Mouse (Mus musculus) bone marrow, adult 2 months (tissue): Measurements from ENCODE around the gene Pycr1. TPM values are rescaled to one million over a fixed set of nuclear protein-coding genes. Genes with fewer than 3 reads are reported as not detected.

Experiments
- H3K27ac ChIP-seq: fragments of 200-500 bp; 2 replicates; pipeline ENCODE4 v1.5.1; 2012; ENCODE audit warnings: low read depth, mild to moderate bottlenecking, control low read depth, inconsistent platforms, low read length; ENCODE audit not compliant: control insufficient read depth, poor library complexity, insufficient read depth
- H3K4me1 ChIP-seq: fragments of 200-500 bp; 2 replicates; pipeline ENCODE4 v1.6.1; 2011; ENCODE audit warnings: low read length; ENCODE audit not compliant: control insufficient read depth, insufficient read depth
- H3K4me3 ChIP-seq: fragments of 200-500 bp; replicated peaks from 2 replicates; pipeline ENCODE3; 2011; ENCODE audit warnings: mild to moderate bottlenecking, low read depth, low read length, control low read depth; ENCODE audit not compliant: control insufficient read depth
- CTCF ChIP-seq: fragments of 200-500 bp; IDR thresholded peaks from 2 replicates; pipeline ENCODE4 v1.5.1; 2011; ENCODE audit warnings: low read length, control low read depth; ENCODE audit not compliant: control insufficient read depth, insufficient read depth
- POLR2A ChIP-seq: fragments of 200-500 bp; IDR thresholded peaks from 2 replicates; pipeline ENCODE4 v1.6.1; 2011; ENCODE audit warnings: low read depth, mild to moderate bottlenecking, control low read depth, low read length, borderline replicate concordance; ENCODE audit not compliant: control insufficient read depth
- WGBS: fragments of 180-500 bp; shearing (Covaris S2); methylation state at CpG from one replicate; pipeline ENCODE4 v1.1.7; 2018; 5-methylcytosine and 5-hydroxymethylcytosine counted together
- polyA plus RNA-seq: library from polyadenylated mRNA; stranded (reverse); fragments of >200 nt; gene quantifications from 2 replicates; pipeline ENCODE4 v1.2.4, GENCODE M21; 2011; ENCODE audit warnings: low replicate concordance; ENCODE audit not compliant: missing spikeins, insufficient read depth, insufficient read length

Pycr1 gene
- polyA plus RNA-seq, 1 experiment = 2.3 TPM

DNA sequence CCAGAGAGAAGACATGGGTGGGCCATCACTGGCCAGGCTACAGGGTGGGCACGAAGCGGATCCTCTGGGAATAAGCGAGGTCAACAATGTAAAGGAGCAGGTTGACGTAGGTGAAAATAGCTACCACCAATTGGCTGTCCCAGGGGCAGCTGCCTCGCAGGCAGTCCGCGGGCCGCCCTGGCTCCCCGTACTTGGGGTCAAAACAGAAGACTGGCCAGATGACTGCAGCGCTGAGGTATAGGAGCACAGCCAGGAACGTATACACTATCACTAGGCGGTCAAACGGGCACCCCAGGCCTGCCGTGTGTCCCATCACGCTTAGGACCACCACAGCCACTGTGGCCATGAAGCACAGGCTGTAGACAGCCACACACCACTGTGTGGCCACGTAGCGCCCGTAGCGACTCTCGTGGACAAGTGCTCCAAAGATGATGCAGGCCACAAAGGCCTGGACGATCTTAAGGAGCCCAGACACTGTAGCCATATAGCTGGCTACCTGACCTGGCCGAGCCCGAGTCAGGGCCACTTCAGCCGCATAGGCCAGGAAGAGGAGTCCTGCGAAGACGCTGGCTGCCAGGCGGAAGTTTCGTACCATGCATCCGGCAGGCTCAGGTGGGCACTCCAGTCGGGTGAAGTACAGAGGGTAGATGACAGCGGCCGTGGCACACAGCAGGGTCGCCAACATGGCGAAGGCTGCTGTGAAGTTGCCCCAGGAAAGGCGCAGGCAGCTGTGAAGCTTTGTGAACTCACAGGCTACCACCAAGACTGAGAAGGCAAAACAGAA, 3.7 kb upstream of the Pycr1 start:
- 85% methylated on average over 35 of the region's 35 CpGs for WGBS
- no peak for TF ChIP-seq CTCF
- TF ChIP-seq POLR2A = no peak
- Histone ChIP-seq H3K4me3 (no peak overlapping the region), H3K4me1 (peaks cover 3% of the 10 kb centered on the region; the same call in 1 of the 2 replicates), H3K27ac (peak overlapping the region; percentile 49)

DNA sequence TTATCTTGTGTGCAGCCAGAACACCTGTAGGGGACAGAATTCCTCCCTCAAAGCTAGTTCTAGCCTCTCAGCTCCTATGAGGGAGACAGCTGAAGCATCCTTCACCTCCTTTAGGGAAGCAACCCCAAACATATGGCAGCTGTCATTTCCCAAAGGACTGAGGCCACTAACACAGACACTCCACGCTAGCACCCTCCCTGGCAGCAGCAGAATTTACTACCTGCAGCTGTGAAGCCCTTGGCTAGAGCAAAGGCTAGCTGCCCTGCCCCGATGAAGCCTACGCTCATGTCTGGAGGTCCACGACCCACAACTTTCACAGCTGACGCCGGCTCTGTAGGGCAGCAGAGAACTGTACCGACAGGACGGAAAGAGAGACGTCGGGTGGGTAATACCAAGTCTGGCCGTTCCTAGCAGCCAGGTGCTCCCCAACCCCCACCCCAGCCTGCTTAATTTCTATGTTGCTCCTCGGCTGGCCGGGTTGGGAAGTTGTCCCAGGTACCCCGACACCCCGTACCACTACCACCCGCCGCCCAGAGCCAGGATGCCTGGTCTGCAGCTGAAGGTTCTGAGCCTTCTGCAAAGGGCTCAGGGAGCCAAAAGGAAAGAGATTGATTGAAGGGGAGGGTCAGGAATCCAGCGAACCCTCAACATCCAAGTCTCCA, 499 bp downstream of the Pycr1 start:
- under 1% methylated on average over 18 of the region's 18 CpGs for WGBS
- TF ChIP-seq POLR2A (no peak), CTCF (no peak)
- Histone ChIP-seq H3K4me1 (peaks cover 3% of the 10 kb centered on the region; the same call in 1 of the 2 replicates), H3K27ac (no peak overlapping the region), H3K4me3 (peak overlapping the region; percentile 50)

GRCm38 (mm10) chr11:120641869-120642268, 1.7 kb downstream of the Pycr1 start:
- 73% methylated on average over 8 of the region's 8 CpGs for WGBS
- TF ChIP-seq POLR2A = no peak
- no peak for TF ChIP-seq CTCF
- H3K4me3 ChIP-seq = no peak overlapping the region
- peaks cover 3% of the 10 kb centered on the region; the same call in 1 of the 2 replicates for H3K4me1 ChIP-seq
- no peak overlapping the region for H3K27ac ChIP-seq

GRCm38 (mm10) chr11:120641255-120641654, 2.3 kb downstream of the Pycr1 start:
- no peak for TF ChIP-seq POLR2A
- no peak for TF ChIP-seq CTCF
- no peak overlapping the region for H3K4me3 ChIP-seq
- peaks cover 3% of the 10 kb centered on the region; the same call in 1 of the 2 replicates for H3K4me1 ChIP-seq
- H3K27ac ChIP-seq = no peak overlapping the region
- 83% methylated on average over 9 of the region's 9 CpGs for WGBS

DNA sequence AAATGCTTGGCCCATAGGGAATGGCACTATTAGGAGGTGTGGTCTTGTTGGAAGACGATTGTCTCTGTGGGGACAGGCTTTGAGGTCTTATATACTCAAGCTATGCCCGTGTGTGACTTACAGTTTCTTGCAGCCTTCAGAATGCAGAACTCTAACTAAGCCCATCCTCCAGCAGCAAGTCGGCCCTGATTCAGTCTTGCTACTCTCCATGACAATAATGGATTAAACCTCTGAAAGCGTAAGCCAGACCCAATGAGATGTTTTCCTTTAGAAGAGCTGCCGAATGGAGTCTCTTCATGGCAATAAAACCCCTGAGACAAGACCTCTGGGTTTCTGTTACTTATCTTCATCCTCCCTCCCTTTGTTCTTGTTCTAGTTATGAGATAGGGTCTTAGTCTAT, 8.8 kb downstream of the Pycr1 start:
- no peak overlapping the region for H3K27ac ChIP-seq
- WGBS = 86% methylated on average over 5 of the region's 5 CpGs
- no peak overlapping the region for H3K4me3 ChIP-seq
- TF ChIP-seq CTCF (no peak), POLR2A (no peak)
- peaks cover 5% of the 10 kb centered on the region; the same call in 1 of the 2 replicates for H3K4me1 ChIP-seq

DNA sequence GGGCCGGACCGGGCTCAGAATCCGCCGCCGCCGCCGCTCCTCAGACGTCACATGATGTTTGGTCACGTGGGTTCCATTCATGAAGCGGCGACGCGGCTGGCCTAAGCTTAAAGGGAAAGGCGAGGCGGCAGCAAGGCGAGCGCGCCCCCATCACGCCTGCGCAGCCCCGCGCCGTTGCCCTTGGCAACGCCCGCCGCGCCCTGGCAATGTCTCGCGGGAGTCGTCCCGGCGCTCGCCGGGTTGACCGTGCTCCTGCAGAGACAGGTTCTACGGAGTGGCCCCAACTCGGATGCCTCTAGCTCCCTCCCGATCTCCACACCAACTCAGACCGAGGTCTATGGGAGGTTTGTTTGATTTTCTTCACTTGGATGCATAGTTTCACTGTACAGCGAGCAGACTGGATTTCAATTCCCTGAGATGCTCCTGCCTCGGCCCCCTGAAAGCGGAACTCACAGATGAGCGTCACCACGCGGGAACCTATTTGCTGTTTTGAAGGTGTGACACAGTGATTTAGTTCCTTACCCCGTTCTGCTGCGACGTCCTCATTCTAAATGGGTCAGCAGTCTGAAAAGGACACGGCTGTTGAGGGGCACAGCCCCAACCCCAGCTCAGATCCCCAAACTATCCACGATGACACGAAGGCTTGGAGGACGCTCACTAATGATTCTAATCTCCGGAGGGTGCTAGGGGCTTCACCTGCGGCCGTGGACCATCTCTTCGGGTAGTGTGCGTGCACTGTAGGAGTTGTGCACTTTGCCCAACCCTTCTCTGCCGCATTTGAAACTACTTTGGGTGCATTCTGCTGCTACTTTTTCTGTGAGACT, 9.8 kb downstream of the Pycr1 start, which contains the start of gene Mafg:
TSS of gene Mafg (minus strand) at position 81 of the 824 bp plus-strand sequence.
- TF ChIP-seq POLR2A (peak; percentile 43; the same call in 1 of the 2 replicates), CTCF (no peak)
- peak within 1 kb of the TSS; percentile 94 for H3K27ac ChIP-seq
- peaks cover 9% of the 10 kb centered on the region for H3K4me1 ChIP-seq

DNA sequence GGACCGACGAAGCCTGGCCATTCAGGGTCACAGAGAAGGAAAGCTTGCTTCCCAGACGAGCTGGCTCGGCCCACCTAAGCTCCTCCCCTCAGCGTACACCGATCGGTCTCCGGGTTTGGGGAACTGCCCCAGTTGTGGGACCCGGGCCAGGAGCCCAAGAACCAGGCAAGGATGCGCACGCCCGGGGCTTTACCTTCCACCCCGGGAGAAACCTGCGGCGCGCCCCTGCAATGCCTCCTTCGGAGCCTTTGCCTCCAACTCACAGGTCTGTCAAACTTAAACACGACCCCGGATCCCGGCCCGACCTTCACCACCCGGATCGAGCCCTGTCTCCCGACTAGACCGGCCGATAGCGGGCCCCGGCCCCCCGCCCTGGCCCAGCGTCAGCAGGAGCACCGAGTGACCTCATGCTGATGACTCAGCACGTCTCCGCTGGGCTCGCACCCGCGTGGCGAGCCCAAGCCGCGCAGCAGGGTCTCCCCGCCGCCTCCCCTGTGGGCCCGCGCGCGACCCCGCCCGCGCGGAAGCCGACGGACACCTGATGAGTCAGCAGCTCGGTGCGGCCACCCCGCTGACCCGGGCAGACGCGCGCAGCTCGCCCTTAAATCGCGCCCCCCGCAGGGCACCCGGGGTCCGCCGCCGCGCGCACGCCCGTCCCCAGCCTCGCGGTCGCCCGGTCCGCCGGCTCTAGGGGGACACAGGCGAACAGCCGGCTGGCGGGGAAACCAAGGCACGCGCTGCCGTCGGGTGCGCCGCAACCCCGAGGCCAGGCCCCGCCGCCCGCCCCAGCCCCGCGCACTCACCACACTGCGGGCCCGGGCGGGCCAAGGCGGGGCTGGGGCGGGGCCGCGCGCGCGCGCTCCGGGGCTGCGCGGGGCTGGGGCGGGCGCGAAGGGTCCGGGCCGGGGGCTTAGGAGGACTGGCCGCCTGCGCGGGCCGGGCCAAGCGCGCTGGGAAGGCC, 10.7 kb downstream of the Pycr1 start:
- peaks cover 9% of the 10 kb centered on the region for H3K4me1 ChIP-seq
- peak overlapping the region; percentile 94 for H3K27ac ChIP-seq
- TF ChIP-seq CTCF (no peak), POLR2A (peak; percentile 65; the same call in 1 of the 2 replicates)
- peak overlapping the region; percentile 80 for H3K4me3 ChIP-seq
- WGBS = under 1% methylated on average over 112 of the region's 116 CpGs

More for the DNA sequence above, 9.8 kb downstream of the Pycr1 start, which contains the start of gene Mafg:
- H3K4me3 ChIP-seq = peak within 1 kb of the TSS; percentile 80
- 15% methylated on average over 58 of the region's 58 CpGs for WGBS
